Mouse (Mus musculus): Measurements from ENCODE around the gene Olfr1436.
"Not testable (repeated sequence)": the region's sequence is repeated elsewhere in the genome, so short reads cannot be mapped to it uniquely, and the experiment has no call there.

Gene Olfr1436

GRCm38 (mm10) chr19:12299030-12299429 lies at the start of gene Olfr1436:
Olfr1436 (minus strand) TSS chr19:12299130.
- not testable (repeated sequence) for DNase-seq

GRCm38 (mm10) chr19:12335810-12336209 lies 36.9 kb upstream of the Olfr1436 start, which contains the start of gene Olfr1438-ps1:
Olfr1438-ps1 (minus strand) TSS chr19:12335910.
- no peak for DNase-seq

DNA sequence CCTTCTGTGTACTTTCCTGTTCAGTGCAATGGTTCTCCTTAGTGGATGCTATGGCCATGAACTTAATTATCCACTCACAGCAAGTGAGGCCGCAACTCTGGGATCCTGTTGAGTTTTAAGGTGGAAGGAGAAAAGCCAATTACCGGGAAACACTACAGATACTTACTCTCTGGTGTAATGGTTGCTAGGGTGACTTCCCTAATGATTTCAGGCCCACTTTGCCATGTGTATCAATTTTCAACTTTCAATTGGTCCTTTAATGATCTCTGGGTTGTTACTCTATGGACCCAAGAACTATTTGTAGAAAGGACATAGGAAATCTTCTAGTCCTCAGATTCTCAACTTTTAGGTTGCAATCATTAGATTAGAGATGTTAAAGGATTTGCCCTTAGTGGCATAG lies 26.1 kb upstream of the Olfr1436 start, which contains the start of gene Olfr1437:
Olfr1437 (minus strand) TSS at position 101 of the 400 bp plus-strand sequence.
- DNase-seq = no peak

- no peak for DNase-seq
Observed at GRCm38 (mm10) chr19:12292979-12293378, 6.0 kb downstream of the Olfr1436 start.

- no peak for DNase-seq
Observed at GRCm38 (mm10) chr19:12279554-12279953, 19.4 kb downstream of the Olfr1436 start, which contains the start of gene Olfr1434. Olfr1434 (plus strand) TSS chr19:12279854.

GRCm38 (mm10) chr19:12260732-12261131 lies 38.2 kb downstream of the Olfr1436 start, which contains the start of gene Olfr235:
Olfr235 (plus strand) TSS chr19:12261032.
- DNase-seq = no peak
